Mouse (Mus musculus) frontal cortex, postnatal 36 days (tissue): Measurements from ENCODE around the gene Nr2c2.
A peak's percentile ranks its signal among the peaks of the same experiment; 100 is the strongest.
"Not testable (repeated sequence)": the region's sequence is repeated elsewhere in the genome, so short reads cannot be mapped to it uniquely, and the experiment has no call there.

ENCODE experiments used
- DNase-seq, 2 experiments: peaks; one replicate each; pipeline ENCODE4 v3.0.0; 2022; ENCODE audit warnings: low spot score in 2 of 2

The Nr2c2 gene

GRCm38 (mm10) chr6:92091130-92091591, at the start of gene Nr2c2:
Gene Nr2c2, plus strand, starts transcription at chr6:92091390.
- peak; percentile 81 to 85 for DNase-seq

GRCm38 (mm10) chr6:92042055-92042454, 49.1 kb upstream of the Nr2c2 start:
- peak in 1 of 2 experiments; percentile 29 for DNase-seq

- DNase-seq, result no peak
Observed at GRCm38 (mm10) chr6:92042850-92043249, 48.3 kb upstream of the Nr2c2 start.

- no peak for DNase-seq
Observed at GRCm38 (mm10) chr6:92057768-92058167, 33.4 kb upstream of the Nr2c2 start.

- DNase-seq, result no peak
Observed at GRCm38 (mm10) chr6:92061725-92062124, 29.5 kb upstream of the Nr2c2 start.

- DNase-seq, result no peak
Observed at GRCm38 (mm10) chr6:92063452-92063851, 27.7 kb upstream of the Nr2c2 start.

- peak; percentile 30 to 41 for DNase-seq
Observed at GRCm38 (mm10) chr6:92064101-92064500, 27.1 kb upstream of the Nr2c2 start.

- peak in 1 of 2 experiments; percentile 49 for DNase-seq
Observed at GRCm38 (mm10) chr6:92065721-92066496, 25.3 kb upstream of the Nr2c2 start.

GRCm38 (mm10) chr6:92067146-92067790, 23.9 kb upstream of the Nr2c2 start:
- peak; percentile 72 to 73 for DNase-seq

GRCm38 (mm10) chr6:92071121-92071839, 19.9 kb upstream of the Nr2c2 start:
- no peak for DNase-seq

- no peak for DNase-seq
Observed at GRCm38 (mm10) chr6:92080730-92081129, 10.5 kb upstream of the Nr2c2 start.

GRCm38 (mm10) chr6:92082756-92083155, 8.4 kb upstream of the Nr2c2 start:
- DNase-seq, result no peak

GRCm38 (mm10) chr6:92084932-92085331, 6.3 kb upstream of the Nr2c2 start:
- peak in 1 of 2 experiments; percentile 56 for DNase-seq

- not testable (repeated sequence) for DNase-seq
Observed at GRCm38 (mm10) chr6:92089141-92089540, 2.0 kb upstream of the Nr2c2 start.

- DNase-seq, result no peak
Observed at GRCm38 (mm10) chr6:92089982-92090381, 1.2 kb upstream of the Nr2c2 start.

GRCm38 (mm10) chr6:92090497-92090896, 693 bp upstream of the Nr2c2 start:
- no peak for DNase-seq

- peak; percentile 100 for DNase-seq
Observed at GRCm38 (mm10) chr6:92091767-92092489, 738 bp downstream of the Nr2c2 start.

- DNase-seq, result no peak
Observed at GRCm38 (mm10) chr6:92092737-92093136, 1.5 kb downstream of the Nr2c2 start.

- DNase-seq, result no peak
Observed at GRCm38 (mm10) chr6:92093869-92094268, 2.7 kb downstream of the Nr2c2 start.

GRCm38 (mm10) chr6:92100679-92101360, 9.6 kb downstream of the Nr2c2 start:
- DNase-seq, result no peak

GRCm38 (mm10) chr6:92124547-92124946, 33.4 kb downstream of the Nr2c2 start:
- DNase-seq, result peak in 1 of 2 experiments; percentile 55
